Mouse (Mus musculus): ENCODE results near the gene Cradd. TPM values are rescaled to one million over a fixed set of nuclear protein-coding genes. Genes with fewer than 3 reads are reported as not detected.

The Cradd gene
- polyA plus RNA-seq, 1 experiment from 2014 or later, result 10.4 TPM

- H3K4me1 ChIP-seq (ENCODE audit: control insufficient read depth, insufficient read depth, low read length), result peaks cover 7% of the 10 kb centered on the region; the same call in 1 of the 2 replicates
- DNase-seq (ENCODE audit: low spot score) (peak; percentile 45), ATAC-seq (ENCODE audit: low read depth) (no peak)
- H3K4me3 ChIP-seq (ENCODE audit: low read depth, low read length), result no peak overlapping the region
- H3K9ac ChIP-seq (ENCODE audit: low read depth, low read length), result no peak overlapping the region
- H3K27ac ChIP-seq (replicated peaks; ENCODE audit: low read depth, low read length), result no peak overlapping the region
- H3K27me3 ChIP-seq (replicated peaks; ENCODE audit: control insufficient read depth, insufficient read depth, low read length), result no peaks in the 10 kb centered on the region
- H3K9me3 ChIP-seq (ENCODE audit: control insufficient read depth, low read length), result no peaks in the 10 kb centered on the region
- H3K36me3 ChIP-seq (ENCODE audit: control insufficient read depth, insufficient read depth, low read length), result no peaks in the 10 kb centered on the region
- no peak overlapping the region for H3K4me2 ChIP-seq (ENCODE audit: low read depth, low read length)
- WGBS, result 36% methylated on average over 4 of the region's 4 CpGs
Observed at GRCm38 (mm10) chr10:95225006-95225405, 98.9 kb downstream of the Cradd start.

DNA sequence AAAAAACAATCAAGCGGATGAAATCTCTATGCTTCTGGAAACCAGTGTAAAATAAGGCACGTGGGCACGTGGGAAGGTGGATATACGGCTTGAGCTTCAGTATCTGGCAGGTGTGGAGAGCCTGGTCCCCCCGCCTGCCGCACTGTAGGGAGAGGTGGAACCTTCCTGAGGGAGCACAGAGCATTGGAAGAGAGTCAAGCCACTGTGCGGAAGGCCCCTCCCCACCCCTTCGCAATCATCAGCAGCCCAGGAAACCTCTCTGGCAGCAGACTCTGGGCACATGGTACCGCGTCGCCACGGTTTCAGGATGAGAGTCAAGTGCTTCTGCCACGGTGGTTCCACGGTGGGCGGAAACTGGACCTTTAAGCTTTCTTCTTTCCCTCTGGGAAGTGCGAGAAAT is 100.7 kb downstream of the Cradd start:
- Histone ChIP-seq H3K9me3 (ENCODE audit: control insufficient read depth, low read length) (no peaks in the 10 kb centered on the region), H3K4me1 (ENCODE audit: control insufficient read depth, insufficient read depth, low read length) (peaks cover 13% of the 10 kb centered on the region), H3K4me2 (ENCODE audit: low read depth, low read length) (no peak overlapping the region), H3K27ac (replicated peaks; ENCODE audit: low read depth, low read length) (no peak overlapping the region), H3K9ac (ENCODE audit: low read depth, low read length) (no peak overlapping the region), H3K36me3 (ENCODE audit: control insufficient read depth, insufficient read depth, low read length) (no peaks in the 10 kb centered on the region), H3K27me3 (replicated peaks; ENCODE audit: control insufficient read depth, insufficient read depth, low read length) (no peaks in the 10 kb centered on the region), H3K4me3 (ENCODE audit: low read depth, low read length) (no peak overlapping the region)
- ATAC-seq (ENCODE audit: low read depth) (no peak), DNase-seq (ENCODE audit: low spot score) (no peak)
- WGBS, result 78% methylated on average over 16 of the region's 16 CpGs

DNA sequence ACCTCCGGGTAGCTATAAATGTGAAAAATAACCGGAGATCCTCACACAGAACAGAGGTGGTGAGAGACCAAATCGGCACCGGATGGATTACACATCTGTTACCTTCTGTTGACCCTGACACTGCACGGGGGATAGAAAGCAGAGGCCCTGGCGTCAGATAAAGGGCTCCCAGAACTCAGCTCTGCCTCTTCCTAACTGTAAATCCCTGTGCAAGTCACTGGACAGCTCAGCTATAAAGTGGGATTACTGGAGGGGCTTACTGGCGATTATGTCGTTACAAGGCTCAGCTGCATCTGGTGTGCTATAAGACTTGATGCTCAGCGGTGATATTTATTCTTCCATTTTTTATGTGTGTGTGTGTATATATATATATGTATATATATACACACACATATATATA is 102.0 kb downstream of the Cradd start:
- H3K4me2 ChIP-seq (ENCODE audit: low read depth, low read length), result no peak overlapping the region
- H3K27me3 ChIP-seq (replicated peaks; ENCODE audit: control insufficient read depth, insufficient read depth, low read length), result no peaks in the 10 kb centered on the region
- H3K4me3 ChIP-seq (ENCODE audit: low read depth, low read length), result no peak overlapping the region
- H3K9me3 ChIP-seq (ENCODE audit: control insufficient read depth, low read length), result no peaks in the 10 kb centered on the region
- H3K9ac ChIP-seq (ENCODE audit: low read depth, low read length), result no peak overlapping the region
- WGBS, result 60% methylated on average over 9 of the region's 9 CpGs
- H3K36me3 ChIP-seq (ENCODE audit: control insufficient read depth, insufficient read depth, low read length), result no peaks in the 10 kb centered on the region
- H3K27ac ChIP-seq (replicated peaks; ENCODE audit: low read depth, low read length), result no peak overlapping the region
- peaks cover 13% of the 10 kb centered on the region for H3K4me1 ChIP-seq (ENCODE audit: control insufficient read depth, insufficient read depth, low read length)
- ATAC-seq (ENCODE audit: low read depth) (no peak), DNase-seq (ENCODE audit: low spot score) (peak; percentile 39)

DNA sequence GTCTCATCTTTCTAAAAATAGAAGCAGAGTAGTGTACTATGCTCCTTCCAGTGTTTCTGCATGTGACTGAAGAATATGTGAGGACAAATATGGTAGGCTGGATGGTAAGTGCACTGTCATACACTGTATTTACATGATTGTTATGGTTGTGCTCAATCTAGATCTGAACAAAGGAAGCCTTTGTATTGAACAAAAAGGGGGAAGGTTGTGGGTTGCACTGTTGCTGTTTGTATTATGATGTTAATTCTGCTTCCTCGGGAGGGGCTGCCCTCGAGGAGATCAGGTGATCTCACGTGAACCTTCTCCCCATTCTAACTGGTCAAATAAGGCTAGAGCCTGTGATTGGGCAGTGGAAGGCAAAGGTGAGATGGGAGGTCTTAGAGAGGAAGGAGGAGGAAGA is 103.4 kb downstream of the Cradd start:
- 76% methylated on average over 3 of the region's 3 CpGs for WGBS
- no peak for ATAC-seq (ENCODE audit: low read depth)

DNA sequence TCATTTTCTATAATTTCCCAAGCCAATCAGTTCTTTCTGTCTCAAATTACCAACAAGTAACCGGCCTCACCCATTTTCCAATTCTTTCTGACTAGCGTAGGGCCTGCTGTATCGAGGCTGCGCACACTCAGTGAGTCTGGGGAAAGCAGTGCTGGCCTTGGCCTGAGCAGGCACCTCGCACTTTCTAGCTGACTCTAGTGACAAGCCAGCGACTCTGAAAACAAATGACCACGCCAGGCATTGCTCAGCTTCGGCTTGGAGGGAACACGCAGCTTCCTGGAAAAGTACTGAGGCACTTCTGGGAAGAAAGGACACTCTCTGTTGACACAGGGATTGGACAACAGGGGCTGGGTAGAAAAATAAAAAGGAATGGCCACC is 105.3 kb downstream of the Cradd start:
- WGBS, result 60% methylated on average over 9 of the region's 9 CpGs
- ATAC-seq (ENCODE audit: low read depth) (no peak), DNase-seq (ENCODE audit: low spot score) (peak; percentile 46)
- no peak overlapping the region for H3K4me2 ChIP-seq (ENCODE audit: low read depth, low read length)
- H3K9ac ChIP-seq (ENCODE audit: low read depth, low read length), result no peak overlapping the region
- no peaks in the 10 kb centered on the region for H3K36me3 ChIP-seq (ENCODE audit: control insufficient read depth, insufficient read depth, low read length)
- no peak overlapping the region for H3K27ac ChIP-seq (replicated peaks; ENCODE audit: low read depth, low read length)
- H3K4me3 ChIP-seq (ENCODE audit: low read depth, low read length), result no peak overlapping the region
- peaks cover 15% of the 10 kb centered on the region for H3K4me1 ChIP-seq (ENCODE audit: control insufficient read depth, insufficient read depth, low read length)
- no peaks in the 10 kb centered on the region for H3K9me3 ChIP-seq (ENCODE audit: control insufficient read depth, low read length)
- H3K27me3 ChIP-seq (replicated peaks; ENCODE audit: control insufficient read depth, insufficient read depth, low read length), result no peaks in the 10 kb centered on the region

More for the DNA sequence above, 103.4 kb downstream of the Cradd start:
- Histone ChIP-seq H3K4me2 (ENCODE audit: low read depth, low read length) (no peak overlapping the region), H3K27me3 (replicated peaks; ENCODE audit: control insufficient read depth, insufficient read depth, low read length) (no peaks in the 10 kb centered on the region), H3K27ac (replicated peaks; ENCODE audit: low read depth, low read length) (no peak overlapping the region), H3K4me1 (ENCODE audit: control insufficient read depth, insufficient read depth, low read length) (peaks cover 13% of the 10 kb centered on the region), H3K9me3 (ENCODE audit: control insufficient read depth, low read length) (no peaks in the 10 kb centered on the region), H3K36me3 (ENCODE audit: control insufficient read depth, insufficient read depth, low read length) (no peaks in the 10 kb centered on the region), H3K9ac (ENCODE audit: low read depth, low read length) (no peak overlapping the region), H3K4me3 (ENCODE audit: low read depth, low read length) (no peak overlapping the region)
- no peak for DNase-seq (ENCODE audit: low spot score)

GRCm38 (mm10) chr10:95217956-95218682 is 105.8 kb downstream of the Cradd start:
- no peak overlapping the region for H3K9ac ChIP-seq (ENCODE audit: low read depth, low read length)
- no peak overlapping the region for H3K4me3 ChIP-seq (ENCODE audit: low read depth, low read length)
- H3K27ac ChIP-seq (replicated peaks; ENCODE audit: low read depth, low read length), result no peak overlapping the region
- no peaks in the 10 kb centered on the region for H3K36me3 ChIP-seq (ENCODE audit: control insufficient read depth, insufficient read depth, low read length)
- WGBS, result 50% methylated on average over 18 of the region's 18 CpGs
- H3K9me3 ChIP-seq (ENCODE audit: control insufficient read depth, low read length), result no peaks in the 10 kb centered on the region
- H3K27me3 ChIP-seq (replicated peaks; ENCODE audit: control insufficient read depth, insufficient read depth, low read length), result no peaks in the 10 kb centered on the region
- DNase-seq (ENCODE audit: low spot score), result peak; percentile 41
- peaks cover 19% of the 10 kb centered on the region for H3K4me1 ChIP-seq (ENCODE audit: control insufficient read depth, insufficient read depth, low read length)
- ATAC-seq (ENCODE audit: low read depth), result no peak
- H3K4me2 ChIP-seq (ENCODE audit: low read depth, low read length), result no peak overlapping the region

DNA sequence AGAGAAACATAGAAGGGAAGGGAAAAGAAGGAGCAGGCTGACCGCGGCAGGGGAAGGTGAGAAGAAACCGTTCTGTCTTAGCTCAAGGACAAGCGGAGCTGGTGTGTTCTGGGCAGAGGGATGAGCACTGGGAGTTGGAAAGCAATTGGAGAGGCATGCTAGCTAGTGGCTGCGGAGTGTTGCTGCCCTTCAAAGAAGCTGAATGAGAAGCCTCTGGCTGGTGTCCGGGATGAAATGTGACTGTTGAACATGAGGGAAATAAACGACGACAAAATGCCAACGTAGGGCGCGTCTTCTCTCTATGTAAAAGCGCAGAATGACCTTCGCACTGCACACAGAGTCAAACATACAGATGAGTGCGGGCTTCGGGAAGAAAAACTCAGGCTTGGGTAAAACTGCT is 108.6 kb downstream of the Cradd start:
- no peak for DNase-seq (ENCODE audit: low spot score)
- peaks cover 28% of the 10 kb centered on the region for H3K4me1 ChIP-seq (ENCODE audit: control insufficient read depth, insufficient read depth, low read length)
- ATAC-seq (ENCODE audit: low read depth), result no peak
- H3K4me3 ChIP-seq (ENCODE audit: low read depth, low read length), result no peak overlapping the region
- H3K9me3 ChIP-seq (ENCODE audit: control insufficient read depth, low read length), result no peaks in the 10 kb centered on the region
- no peaks in the 10 kb centered on the region for H3K36me3 ChIP-seq (ENCODE audit: control insufficient read depth, insufficient read depth, low read length)
- WGBS, result 94% methylated on average over 15 of the region's 15 CpGs
- H3K4me2 ChIP-seq (ENCODE audit: low read depth, low read length), result no peak overlapping the region
- no peak overlapping the region for H3K27ac ChIP-seq (replicated peaks; ENCODE audit: low read depth, low read length)
- H3K9ac ChIP-seq (ENCODE audit: low read depth, low read length), result no peak overlapping the region
- no peaks in the 10 kb centered on the region for H3K27me3 ChIP-seq (replicated peaks; ENCODE audit: control insufficient read depth, insufficient read depth, low read length)

DNA sequence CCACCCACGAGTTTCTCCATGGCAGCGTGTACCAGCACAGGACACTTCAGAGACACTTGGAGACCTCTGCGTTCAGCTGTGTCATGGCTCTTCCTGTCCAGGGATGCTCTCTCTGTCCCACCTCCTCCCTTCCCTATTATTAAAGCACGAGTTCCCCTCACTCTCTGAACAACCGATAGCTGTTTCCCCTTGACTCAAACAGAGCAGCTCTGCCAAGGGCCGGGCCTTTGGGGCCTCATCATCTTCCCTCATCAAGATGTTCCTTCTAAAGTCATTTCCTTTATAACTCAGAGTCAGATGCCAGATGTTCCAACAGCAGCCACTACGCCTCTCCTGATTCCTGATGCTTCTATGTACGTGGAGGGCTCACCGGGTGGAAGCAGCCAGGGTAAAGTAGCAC is 110.1 kb downstream of the Cradd start:
- ATAC-seq (ENCODE audit: low read depth) (no peak), DNase-seq (ENCODE audit: low spot score) (peak; percentile 67)
- H3K4me2 ChIP-seq (ENCODE audit: low read depth, low read length), result no peak overlapping the region
- WGBS, result 55% methylated on average over 9 of the region's 9 CpGs
- H3K4me3 ChIP-seq (ENCODE audit: low read depth, low read length), result no peak overlapping the region
- no peak overlapping the region for H3K27ac ChIP-seq (replicated peaks; ENCODE audit: low read depth, low read length)
- H3K27me3 ChIP-seq (replicated peaks; ENCODE audit: control insufficient read depth, insufficient read depth, low read length), result no peaks in the 10 kb centered on the region
- no peak overlapping the region for H3K9ac ChIP-seq (ENCODE audit: low read depth, low read length)
- no peaks in the 10 kb centered on the region for H3K9me3 ChIP-seq (ENCODE audit: control insufficient read depth, low read length)
- no peaks in the 10 kb centered on the region for H3K36me3 ChIP-seq (ENCODE audit: control insufficient read depth, insufficient read depth, low read length)
- peaks cover 26% of the 10 kb centered on the region for H3K4me1 ChIP-seq (ENCODE audit: control insufficient read depth, insufficient read depth, low read length)

DNA sequence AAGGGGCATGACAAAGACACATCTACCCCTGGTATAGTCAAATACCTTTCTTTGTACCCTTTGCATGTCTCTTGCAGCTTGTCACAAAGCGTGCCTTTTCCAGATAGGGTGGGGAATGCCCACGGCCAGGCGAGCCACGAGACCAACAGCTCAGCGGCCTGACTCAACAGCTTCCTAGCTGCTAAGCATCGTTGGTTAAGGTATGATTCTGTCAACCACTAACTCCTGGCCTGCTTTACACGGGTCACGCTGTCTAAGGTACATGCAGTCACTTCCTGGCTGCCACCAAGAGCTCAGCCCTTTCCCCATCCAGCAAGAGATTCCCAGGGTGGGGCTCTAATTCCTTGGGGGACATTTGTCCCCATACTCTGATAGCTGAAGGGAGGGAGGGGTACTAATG is 110.6 kb downstream of the Cradd start:
- H3K4me3 ChIP-seq (ENCODE audit: low read depth, low read length), result no peak overlapping the region
- no peaks in the 10 kb centered on the region for H3K9me3 ChIP-seq (ENCODE audit: control insufficient read depth, low read length)
- H3K9ac ChIP-seq (ENCODE audit: low read depth, low read length), result no peak overlapping the region
- WGBS, result 85% methylated on average over 8 of the region's 8 CpGs
- no peak for DNase-seq (ENCODE audit: low spot score)
- no peak overlapping the region for H3K27ac ChIP-seq (replicated peaks; ENCODE audit: low read depth, low read length)
- no peaks in the 10 kb centered on the region for H3K36me3 ChIP-seq (ENCODE audit: control insufficient read depth, insufficient read depth, low read length)
- ATAC-seq (ENCODE audit: low read depth), result no peak
- no peak overlapping the region for H3K4me2 ChIP-seq (ENCODE audit: low read depth, low read length)
- H3K27me3 ChIP-seq (replicated peaks; ENCODE audit: control insufficient read depth, insufficient read depth, low read length), result no peaks in the 10 kb centered on the region
- H3K4me1 ChIP-seq (ENCODE audit: control insufficient read depth, insufficient read depth, low read length), result peaks cover 22% of the 10 kb centered on the region

All from embryonic facial prominence, embryonic 14.5 days (tissue).